Mouse (Mus musculus) embryo, embryonic 10 days (tissue): ENCODE results near the gene Eef1akmt2.
A peak's percentile ranks its signal among the peaks of the same experiment; 100 is the strongest.

Source experiments
- DNase-seq: peaks from one replicate; pipeline ENCODE4 v3.0.0-alpha.2; 2015; ENCODE audit warnings: low spot score

The Eef1akmt2 gene

GRCm38 (mm10) chr7:132810368-132810767 lies 42.1 kb downstream of the Eef1akmt2 start:
- peak; percentile 61 for DNase-seq

- no peak for DNase-seq
Measured at GRCm38 (mm10) chr7:132809721-132810120, 42.8 kb downstream of the Eef1akmt2 start.

DNA sequence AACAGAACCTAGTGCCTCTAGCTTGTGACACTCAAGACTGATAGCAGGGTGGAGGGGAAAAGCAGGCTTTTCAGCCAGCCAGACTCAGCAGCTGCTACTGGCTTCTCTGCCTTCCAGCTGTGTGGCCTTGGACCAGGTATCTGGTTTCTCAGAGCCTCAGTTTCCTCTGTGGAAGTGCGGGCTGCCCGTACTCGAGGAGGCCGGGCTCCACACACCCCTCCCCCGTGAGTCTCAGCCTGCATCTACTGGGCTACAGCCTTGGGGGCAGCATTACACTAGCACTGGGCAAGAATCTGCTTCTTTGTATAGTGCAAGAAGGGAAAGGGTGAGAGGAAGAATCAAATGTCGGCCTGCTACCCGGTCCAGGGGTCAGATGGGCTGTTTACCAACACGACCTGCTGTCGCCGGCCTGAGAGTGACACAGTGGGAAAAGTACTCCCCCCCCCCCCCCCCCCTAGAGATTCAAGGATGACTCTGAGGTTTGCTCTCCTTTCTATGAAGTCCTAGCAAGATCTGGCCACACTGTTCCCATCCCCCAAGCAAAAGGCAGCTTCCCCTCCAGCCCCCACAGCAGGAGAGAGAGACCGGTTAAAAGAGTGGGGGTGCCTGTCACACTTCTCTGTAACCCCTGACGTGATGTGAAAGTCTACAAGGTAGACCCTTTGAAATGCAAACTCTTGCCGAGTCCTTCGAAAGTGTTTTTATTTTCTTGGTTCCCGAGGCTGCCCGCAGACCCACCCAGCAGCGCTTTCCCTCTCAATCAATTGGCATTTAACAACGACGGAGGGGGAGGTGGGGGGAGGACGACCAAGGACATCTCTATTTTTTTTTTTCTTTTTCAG lies 43.4 kb downstream of the Eef1akmt2 start:
- DNase-seq: peak; percentile 73

DNA sequence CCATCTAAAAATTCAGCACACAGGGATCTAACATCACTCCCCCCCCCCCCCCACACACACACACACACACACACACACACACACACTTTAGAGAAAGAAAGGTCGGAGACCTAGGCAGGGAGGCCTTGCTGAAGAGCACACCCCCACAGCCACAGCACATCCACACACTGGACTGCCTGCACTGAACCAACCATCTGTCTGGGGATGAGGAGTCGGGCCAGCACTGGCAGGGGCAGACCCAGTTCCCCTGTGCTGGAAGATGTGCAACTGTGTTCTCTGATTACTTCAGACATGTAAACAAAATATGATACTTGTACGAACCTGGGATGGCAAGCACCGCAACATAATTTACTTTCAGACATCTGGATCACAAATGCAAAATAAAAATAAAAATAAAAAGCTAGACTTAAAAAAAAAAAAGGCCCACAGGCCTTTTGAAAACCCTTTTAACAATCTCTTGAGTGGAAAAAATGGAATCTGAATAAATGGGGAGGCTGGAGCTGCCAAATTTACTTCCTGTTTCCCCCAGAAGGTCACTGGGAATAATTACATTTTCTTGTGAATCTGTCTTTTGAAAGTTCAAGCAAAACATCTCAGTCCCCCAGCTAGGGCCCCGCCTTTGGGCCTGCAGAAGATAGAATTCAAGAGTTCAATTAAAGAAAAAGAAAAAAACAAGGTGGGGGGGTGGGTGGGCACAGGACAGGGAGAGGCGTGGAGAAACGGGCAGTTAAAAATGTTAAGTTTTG lies 44.2 kb downstream of the Eef1akmt2 start:
- DNase-seq: peak; percentile 28

GRCm38 (mm10) chr7:132806926-132807857 lies 45.3 kb downstream of the Eef1akmt2 start:
- DNase-seq: no peak

GRCm38 (mm10) chr7:132806286-132806685 lies 46.2 kb downstream of the Eef1akmt2 start:
- no peak for DNase-seq

- DNase-seq: no peak
Measured at GRCm38 (mm10) chr7:132804951-132805350, 47.5 kb downstream of the Eef1akmt2 start.

GRCm38 (mm10) chr7:132804461-132804860 lies 48.0 kb downstream of the Eef1akmt2 start:
- no peak for DNase-seq

DNA sequence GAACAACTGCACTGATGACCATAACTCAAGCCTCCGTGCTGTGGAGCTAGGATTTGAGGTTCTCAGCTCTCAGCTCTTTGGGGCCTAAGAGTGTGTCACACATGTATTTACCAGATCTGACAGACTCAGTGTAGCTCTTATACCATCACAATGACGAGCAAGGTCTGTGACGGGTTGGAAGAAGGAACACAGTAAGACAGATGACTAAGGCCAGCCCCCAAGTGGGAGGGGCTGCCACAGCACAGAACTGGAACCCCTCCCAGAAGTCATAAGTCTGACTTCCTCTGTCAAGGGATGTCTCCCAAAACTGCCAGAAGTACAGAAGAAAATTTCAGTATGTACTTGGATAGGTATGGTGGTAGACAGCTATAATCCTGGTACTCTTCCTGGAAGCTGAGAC lies 48.5 kb downstream of the Eef1akmt2 start:
- no peak for DNase-seq

- no peak for DNase-seq
Measured at GRCm38 (mm10) chr7:132803336-132803735, 49.1 kb downstream of the Eef1akmt2 start.

- no peak for DNase-seq
Measured at GRCm38 (mm10) chr7:132802691-132803090, 49.8 kb downstream of the Eef1akmt2 start.

DNA sequence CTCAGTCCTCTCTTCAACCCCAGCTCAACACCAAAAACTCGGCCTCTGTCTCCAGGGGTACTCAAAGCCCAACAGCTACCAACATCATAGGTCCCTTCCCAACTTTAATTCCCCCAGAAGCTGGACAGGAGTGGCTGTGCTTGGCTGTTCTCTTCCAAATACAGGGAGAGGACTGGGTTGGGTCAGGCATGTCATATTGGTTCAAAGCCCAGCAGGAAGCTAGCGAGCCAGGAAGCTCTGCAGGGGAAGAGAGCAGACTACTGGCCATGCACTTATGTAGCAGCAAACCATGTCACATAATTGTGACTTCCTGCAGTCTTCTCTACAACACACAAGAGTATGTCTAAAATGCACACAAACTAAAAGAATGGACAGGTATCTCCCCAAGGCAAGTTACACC lies 50.4 kb downstream of the Eef1akmt2 start:
- no peak for DNase-seq

DNA sequence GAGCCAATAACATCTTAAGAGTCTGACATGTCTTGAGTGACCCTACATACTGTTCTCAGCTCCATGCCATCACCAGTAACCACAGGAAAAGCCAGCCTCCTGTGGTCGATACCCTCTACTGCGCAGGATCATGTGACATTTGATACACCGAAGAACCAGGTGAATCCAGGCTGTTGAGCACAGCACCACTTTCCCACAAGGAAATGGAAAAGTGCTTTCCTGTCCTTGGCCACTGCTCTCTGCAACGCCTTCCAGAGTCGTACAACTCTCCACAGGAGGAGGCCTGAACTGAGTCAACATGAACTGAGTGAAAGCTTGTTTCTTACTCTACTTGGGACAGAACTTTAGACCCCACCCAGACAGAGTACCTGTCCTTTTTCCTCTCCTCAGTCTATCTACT lies 51.0 kb downstream of the Eef1akmt2 start:
- no peak for DNase-seq

DNA sequence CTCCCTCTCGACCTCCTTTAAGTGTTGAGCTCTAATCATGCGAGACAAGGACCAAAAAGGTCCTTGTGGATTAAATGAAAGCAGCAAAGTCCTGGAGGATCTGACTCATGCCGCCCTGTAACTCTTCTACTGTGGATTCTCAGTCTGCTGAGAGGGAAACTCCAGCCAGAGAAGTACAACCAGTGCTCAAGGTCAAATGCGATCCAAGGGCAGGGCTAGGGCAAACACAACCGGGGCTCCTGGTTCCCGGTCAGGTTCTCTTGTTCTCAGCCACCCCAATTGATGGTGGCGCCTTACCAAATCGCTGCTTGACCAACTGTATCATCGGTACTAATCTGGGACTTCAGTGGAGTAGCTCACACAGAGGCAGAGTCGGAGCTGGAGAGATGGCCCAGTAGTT lies 51.6 kb downstream of the Eef1akmt2 start:
- no peak for DNase-seq

DNA sequence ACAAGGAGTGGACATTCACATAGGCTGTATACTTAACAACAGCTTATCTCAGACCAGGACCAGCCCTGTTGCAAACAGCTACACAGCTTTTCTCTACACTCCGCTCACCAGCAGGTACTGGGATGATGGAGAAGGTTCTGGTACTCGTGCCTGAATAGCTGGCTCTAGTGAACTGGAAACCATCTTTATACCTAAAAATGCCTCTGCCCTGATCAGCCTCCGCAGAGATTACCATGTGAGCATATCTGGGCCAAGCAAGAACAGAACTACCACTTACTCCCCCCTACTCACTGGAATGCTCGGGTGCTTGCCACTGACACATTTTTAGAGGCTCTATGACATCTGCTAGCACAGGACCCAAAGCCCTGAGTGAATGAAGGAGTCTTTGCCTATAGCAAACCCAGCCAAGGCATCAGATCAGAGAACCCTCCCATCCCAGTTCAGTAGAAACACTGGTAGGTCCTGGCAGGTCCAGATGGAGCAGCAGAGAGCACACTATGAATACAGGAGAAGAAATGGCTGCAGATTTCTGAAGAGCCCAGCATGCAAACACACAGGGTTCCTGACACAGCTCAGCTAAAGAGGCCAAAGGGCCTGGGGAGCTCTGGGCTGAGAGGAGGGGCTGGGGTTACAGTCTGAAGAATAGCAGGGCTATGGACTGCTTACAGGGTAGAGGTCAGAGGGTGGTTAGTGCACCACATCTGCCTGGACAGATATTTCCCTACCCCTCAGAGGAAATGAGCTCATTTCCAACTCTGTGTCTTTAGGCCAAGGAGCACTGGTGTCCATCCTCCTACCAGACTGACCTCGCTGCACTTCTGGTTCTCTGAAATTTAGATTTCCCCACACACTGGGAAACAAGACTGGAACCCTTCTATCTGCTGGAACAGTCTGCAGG lies 53.1 kb downstream of the Eef1akmt2 start:
- DNase-seq: no peak

DNA sequence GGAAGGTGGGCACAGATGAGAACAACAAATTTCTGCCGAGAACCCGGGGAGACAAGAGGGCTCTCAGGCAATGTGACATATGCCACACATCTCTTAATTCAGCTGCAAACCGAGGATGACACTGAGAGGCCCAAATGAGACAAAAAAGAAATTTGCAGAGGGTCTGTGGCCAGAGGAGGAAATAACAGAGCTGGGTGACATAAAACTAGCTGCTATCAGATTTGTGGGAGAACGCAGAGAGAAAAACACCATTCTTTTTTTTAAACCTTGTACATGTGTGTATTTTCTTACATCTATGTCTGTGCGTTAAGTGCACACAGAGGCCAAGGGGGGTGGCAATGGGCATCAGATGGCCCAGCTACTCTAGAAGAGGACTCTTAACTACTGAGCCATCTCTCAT lies 57.3 kb downstream of the Eef1akmt2 start:
- DNase-seq: no peak

DNA sequence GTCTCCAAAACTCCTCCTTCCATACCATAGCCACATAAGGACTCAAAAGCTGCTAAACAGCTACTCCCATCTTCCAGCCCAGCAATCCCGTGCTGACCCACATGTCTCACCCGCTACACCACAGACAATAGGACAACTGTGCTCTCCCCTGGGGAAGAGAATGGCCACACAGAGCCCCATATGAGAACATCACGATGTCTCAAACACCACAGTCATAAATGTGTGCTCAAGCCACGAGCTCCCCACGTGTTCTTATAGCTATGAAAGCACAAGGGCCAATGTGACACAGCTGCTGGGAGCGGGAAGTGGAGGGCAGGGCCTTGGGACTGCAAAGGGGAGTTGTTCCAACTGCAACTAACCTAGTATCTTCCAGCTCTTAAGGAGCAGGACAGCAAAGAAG lies 59.0 kb downstream of the Eef1akmt2 start:
- DNase-seq: no peak

- DNase-seq: no peak
Measured at GRCm38 (mm10) chr7:132790447-132791219, 61.8 kb downstream of the Eef1akmt2 start.

DNA sequence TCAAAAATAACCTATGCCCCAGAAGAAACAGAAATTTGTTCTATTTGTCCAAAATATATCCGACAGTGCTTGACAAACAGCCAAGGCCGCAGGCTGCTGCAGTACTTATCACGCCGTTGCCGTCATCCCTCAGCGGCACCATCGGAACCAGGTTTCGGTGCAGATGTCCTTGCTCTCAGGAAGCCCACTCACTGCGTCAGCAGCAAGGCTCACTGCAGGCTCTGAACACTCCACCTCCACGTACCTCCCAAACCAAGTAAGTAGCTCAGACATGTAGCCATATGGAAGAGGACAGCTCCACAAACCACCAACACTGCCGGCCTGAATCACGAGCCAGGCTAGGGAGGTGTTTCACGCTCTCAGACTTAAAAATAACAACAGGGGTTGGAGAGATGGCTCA lies 63.6 kb downstream of the Eef1akmt2 start:
- no peak for DNase-seq

DNA sequence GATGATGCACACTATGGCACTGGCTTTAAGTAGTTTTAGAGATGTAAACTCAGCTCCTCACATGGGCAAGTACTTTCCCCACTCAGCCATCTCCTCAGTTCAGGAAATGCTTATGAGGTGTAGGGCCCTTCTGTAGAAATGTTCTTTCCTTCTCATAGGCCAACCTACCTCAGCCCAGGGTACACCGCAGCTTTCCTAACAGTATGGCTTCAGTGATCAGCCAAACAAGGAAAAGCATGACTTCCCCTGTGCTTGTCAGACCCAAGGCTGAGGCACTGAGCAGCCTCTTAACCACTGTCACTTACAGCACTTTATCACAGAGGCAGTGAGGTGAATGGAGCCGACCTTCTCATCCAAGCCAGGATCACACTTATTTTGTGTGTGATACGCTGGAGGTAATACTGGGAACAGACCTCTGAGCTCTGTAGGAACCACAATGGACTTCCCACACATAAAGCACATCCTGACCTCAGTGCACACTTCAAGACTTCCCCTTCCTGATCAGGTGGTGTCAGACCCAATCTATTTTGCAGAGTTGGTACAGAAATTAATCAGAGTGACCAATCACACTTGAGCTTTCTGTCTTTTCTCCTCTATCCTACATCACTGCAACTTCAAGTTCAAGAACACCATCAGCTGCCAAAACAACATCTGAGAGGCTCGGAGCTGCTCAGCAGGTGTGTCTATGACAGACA lies 64.8 kb downstream of the Eef1akmt2 start:
- no peak for DNase-seq
